Mouse (Mus musculus): ENCODE results near the gene Cts7.

DNA sequence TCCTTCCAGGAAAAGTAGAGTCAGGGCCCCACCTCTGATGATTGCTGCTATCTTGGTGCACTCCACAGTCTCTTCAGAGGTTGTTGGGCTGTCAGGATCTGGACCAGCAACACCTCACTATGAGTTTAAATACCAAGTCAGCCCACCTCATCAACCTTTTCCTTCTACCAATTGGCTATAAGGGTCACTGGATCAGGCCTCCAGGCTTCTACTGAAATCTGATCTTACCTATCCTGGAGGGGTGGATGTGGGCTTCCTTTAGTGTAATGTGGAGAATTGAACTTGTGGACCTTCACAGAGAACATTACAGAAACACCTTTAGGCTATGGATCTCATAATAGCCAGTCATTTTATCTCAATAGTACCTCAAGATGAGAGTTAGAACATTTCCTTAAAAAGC is at the start of gene Cts7:
- no peak for TF ChIP-seq CTCF (conservative IDR thresholded peaks at IDR 0.05; ENCODE audit: low read length)
- no peak for TF ChIP-seq NANOG (IDR thresholded peaks at IDR 0.05; ENCODE audit: borderline replicate concordance, low read length)
- no peak for TF ChIP-seq POU5F1 (IDR thresholded peaks at IDR 0.05; ENCODE audit: borderline replicate concordance, low read length)

Measured in E14TG2a.4 (cell line).